Mouse (Mus musculus) C2C12 (cell line): Measurements from ENCODE around the gene Cp. TPM values are rescaled to one million over a fixed set of nuclear protein-coding genes. Genes with fewer than 3 reads are reported as not detected.

Experiments used
- H3K27me3 ChIP-seq: one replicate; pipeline ENCODE4 v1.6.1; 2011; ENCODE audit not compliant: control insufficient read depth, insufficient read depth, insufficient read length
- H3K36me3 ChIP-seq: one replicate; pipeline ENCODE4 v1.6.1; 2011; ENCODE audit not compliant: control insufficient read depth, insufficient read depth
- H3K4me3 ChIP-seq: one replicate; pipeline ENCODE4 v1.5.1; 2011; ENCODE audit warnings: mild to moderate bottlenecking, control low read depth; ENCODE audit not compliant: poor library complexity, insufficient read depth, severe bottlenecking
- H3K79me2 ChIP-seq: one replicate; pipeline ENCODE4 v1.6.1; 2011; ENCODE audit not compliant: control insufficient read depth, insufficient read depth
- H3K79me3 ChIP-seq: one replicate; pipeline ENCODE4 v1.6.1; 2011; ENCODE audit warnings: low read depth, control low read depth
- H3ac ChIP-seq: one replicate; pipeline ENCODE3; 2011; ENCODE audit warnings: low read depth; ENCODE audit not compliant: control insufficient read depth, insufficient read length
- CEBPB ChIP-seq: IDR thresholded peaks from one replicate; pipeline ENCODE4 v1.6.1; 2011; ENCODE audit warnings: low read depth, mild to moderate bottlenecking, control low read depth, moderate library complexity
- CTCF ChIP-seq: IDR thresholded peaks from one replicate; pipeline ENCODE4 v1.5.1; 2011; ENCODE audit not compliant: control insufficient read depth, insufficient read depth, insufficient read length
- FOSL1 ChIP-seq: IDR thresholded peaks from one replicate; pipeline ENCODE4 v1.8.0; 2011; ENCODE audit warnings: mild to moderate bottlenecking, low read length; ENCODE audit not compliant: poor library complexity, insufficient read depth, severe bottlenecking
- MAX ChIP-seq: IDR thresholded peaks from one replicate; pipeline ENCODE4 v1.6.1; 2011; ENCODE audit warnings: mild to moderate bottlenecking, control low read depth
- MYOD1 ChIP-seq: IDR thresholded peaks from one replicate; pipeline ENCODE4 v1.6.1; 2011; ENCODE audit warnings: low read depth; ENCODE audit not compliant: control insufficient read depth, insufficient read length
- MYOG ChIP-seq: IDR thresholded peaks from one replicate; pipeline ENCODE4 v1.6.1; 2011; ENCODE audit not compliant: control insufficient read depth, insufficient read length; ENCODE audit errors: extremely low read depth
- USF1 ChIP-seq: IDR thresholded peaks from one replicate; pipeline ENCODE4 v1.6.1; 2011; ENCODE audit warnings: low read depth, mild to moderate bottlenecking, control low read depth, moderate library complexity
- polyA plus RNA-seq: library from polyadenylated mRNA; unstranded; fragments of >200 nt; fragmentation: generic; extraction: Trizol; gene quantifications from one replicate; pipeline ENCODE4 v1.2.1, GENCODE M21; 2012; ENCODE audit warnings: missing spikeins

The Cp gene
- polyA plus RNA-seq, 1 experiment: 1.7 TPM

GRCm38 (mm10) chr3:19992388-19992787 is 35.5 kb downstream of the Cp start:
- TF ChIP-seq CTCF (no peak), USF1 (no peak), MAX (no peak), CEBPB (no peak), MYOG (no peak)
- H3K27me3 ChIP-seq: no peaks in the 10 kb centered on the region
- H3K79me3 ChIP-seq: no peaks in the 10 kb centered on the region
- peaks cover 17% of the 10 kb centered on the region for H3K36me3 ChIP-seq
- H3K4me3 ChIP-seq: no peak overlapping the region
- H3K79me2 ChIP-seq: no peaks in the 10 kb centered on the region
- no peak overlapping the region for H3ac ChIP-seq

- Histone ChIP-seq H3K4me3 (no peak overlapping the region), H3K27me3 (no peaks in the 10 kb centered on the region), H3K36me3 (peaks cover 41% of the 10 kb centered on the region), H3ac (no peak overlapping the region), H3K79me2 (no peaks in the 10 kb centered on the region), H3K79me3 (no peaks in the 10 kb centered on the region)
- no peak for TF ChIP-seq USF1
- TF ChIP-seq FOSL1: no peak
- TF ChIP-seq CEBPB: no peak
- no peak for TF ChIP-seq MYOG
- no peak for TF ChIP-seq MYOD1
- no peak for TF ChIP-seq CTCF
- TF ChIP-seq MAX: no peak
These were observed 42.7 kb downstream of the Cp start for GRCm38 (mm10) chr3:19999551-19999950.

GRCm38 (mm10) chr3:20000806-20001205 is 44.0 kb downstream of the Cp start:
- Histone ChIP-seq H3K4me3 (no peak overlapping the region), H3K27me3 (no peaks in the 10 kb centered on the region), H3K79me2 (no peaks in the 10 kb centered on the region), H3ac (no peak overlapping the region), H3K79me3 (no peaks in the 10 kb centered on the region), H3K36me3 (peaks cover 32% of the 10 kb centered on the region)
- TF ChIP-seq MAX (no peak), FOSL1 (no peak), MYOD1 (no peak), CTCF (no peak), MYOG (no peak), CEBPB (no peak), USF1 (no peak)

- H3K36me3 ChIP-seq: peaks cover 24% of the 10 kb centered on the region
- no peaks in the 10 kb centered on the region for H3K27me3 ChIP-seq
These were observed 45.9 kb downstream of the Cp start for GRCm38 (mm10) chr3:20002786-20003185.

GRCm38 (mm10) chr3:20004422-20004821 is 47.6 kb downstream of the Cp start:
- Histone ChIP-seq H3K4me3 (no peak overlapping the region), H3ac (no peak overlapping the region), H3K27me3 (no peaks in the 10 kb centered on the region), H3K79me2 (no peaks in the 10 kb centered on the region), H3K79me3 (no peaks in the 10 kb centered on the region), H3K36me3 (peaks cover 29% of the 10 kb centered on the region)
- TF ChIP-seq MYOG (no peak), FOSL1 (no peak), MAX (no peak)

More at GRCm38 (mm10) chr3:20002786-20003185, 45.9 kb downstream of the Cp start:
- Histone ChIP-seq H3K79me3 (no peaks in the 10 kb centered on the region), H3K79me2 (no peaks in the 10 kb centered on the region), H3K4me3 (no peak overlapping the region), H3ac (no peak overlapping the region)
- TF ChIP-seq MAX (no peak), CTCF (no peak), CEBPB (no peak), FOSL1 (no peak), MYOG (no peak), USF1 (no peak), MYOD1 (no peak)

GRCm38 (mm10) chr3:20005611-20006010 is 48.8 kb downstream of the Cp start:
- Histone ChIP-seq H3K79me3 (no peaks in the 10 kb centered on the region), H3K27me3 (no peaks in the 10 kb centered on the region), H3K36me3 (peaks cover 35% of the 10 kb centered on the region), H3ac (no peak overlapping the region), H3K79me2 (no peaks in the 10 kb centered on the region), H3K4me3 (no peak overlapping the region)
- TF ChIP-seq CEBPB (no peak), FOSL1 (no peak), CTCF (no peak), USF1 (no peak), MYOG (no peak), MAX (no peak), MYOD1 (no peak)
